In genomic region chr1:82150219-82151128, GRCm38 (mm10) we compare ENCODE assay signal across 8 mouse cellular contexts.
A peak's percentile ranks its signal among the peaks of the same experiment; 100 is the strongest.
DNase-seq lines count a peak whose midpoint lies in the region; ATAC-seq and TF ChIP-seq lines count a peak whose summit lies in the region.

No protein-coding gene starts in this region.

- no peaks in the 10 kb centered on the region for H3K4me1 ChIP-seq in hindbrain, embryonic 16.5 days (ENCODE audit: control insufficient read depth, insufficient read depth, low read depth, low read length)
- H3K4me1 ChIP-seq in small intestine, adult 2 months (ENCODE audit: control insufficient read depth, insufficient read depth, insufficient read length, low read length), result peaks cover 6% of the 10 kb centered on the region; the same call in 1 of the 2 replicates

- no peak overlapping the region for H3K4me2 ChIP-seq in hindbrain, embryonic 16.5 days (ENCODE audit: low read length)

- intact Hi-C loops in gastrocnemius, postnatal 36 days (cut with DNase I), result no loop called here

- no peak for TF ChIP-seq CTCF in small intestine, adult 2 months (IDR thresholded peaks at IDR 0.05; ENCODE audit: extremely low read depth, insufficient read length, insufficient replicate concordance, low read depth, low read length)

- H3K9ac ChIP-seq in hindbrain, embryonic 16.5 days (ENCODE audit: low read depth, low read length), result no peak overlapping the region

- H3K9me3 ChIP-seq in hindbrain, embryonic 16.5 days (ENCODE audit: control insufficient read depth, low read length), result no peaks in the 10 kb centered on the region

- no peak overlapping the region for H3K27ac ChIP-seq in hindbrain, embryonic 16.5 days (ENCODE audit: low read depth, low read length)
- peak overlapping the region; percentile 4; the same call in 1 of the 2 replicates for H3K27ac ChIP-seq in small intestine, adult 2 months (ENCODE audit: insufficient read depth, low read depth, low read length)

- no peak overlapping the region for H3K4me3 ChIP-seq in hindbrain, embryonic 16.5 days (ENCODE audit: low read length)
- no peak overlapping the region for H3K4me3 ChIP-seq in small intestine, adult 2 months (ENCODE audit: low read depth, low read length)

- peak; percentile 80 for DNase-seq in adrenal gland, postnatal 10 days
- peak; percentile 12 to 18 for DNase-seq in gastrocnemius, postnatal 36 days
- peak; percentile 28 to 39 for DNase-seq in layer of hippocampus, postnatal 14 days (ENCODE audit: low spot score in 2 of 2)
- peak; percentile 89 for DNase-seq in lung, postnatal 36 days
- no peak for DNase-seq in thymus, postnatal 36 days

- H3K27me3 ChIP-seq in hindbrain, embryonic 16.5 days (replicated peaks; ENCODE audit: control insufficient read depth, insufficient read depth, low read length), result no peaks in the 10 kb centered on the region
- no peaks in the 10 kb centered on the region for H3K27me3 ChIP-seq in small intestine, adult 2 months (ENCODE audit: control insufficient read depth, insufficient read depth, low read length)

- H3K36me3 ChIP-seq in hindbrain, embryonic 16.5 days (ENCODE audit: control insufficient read depth, insufficient read depth, low read length), result no peaks in the 10 kb centered on the region
- H3K36me3 ChIP-seq in small intestine, adult 2 months (ENCODE audit: control insufficient read depth, insufficient read depth, low read length), result no peaks in the 10 kb centered on the region

- peak; percentile 47; the same call in 1 of the 2 replicates for ATAC-seq in common myeloid progenitor, adult 5-6 weeks (replicated peaks; ENCODE audit: low read depth, poor library complexity, severe bottlenecking)
- ATAC-seq in hindbrain, embryonic 16.5 days, result peak; percentile 94

- WGBS in hindbrain, embryonic 16.5 days, result 41% methylated on average over 13 of the region's 13 CpGs
- WGBS in small intestine, adult 2 months, result 38% methylated on average over 13 of the region's 13 CpGs

- no peak for TF ChIP-seq POLR2A in small intestine, adult 2 months (IDR thresholded peaks at IDR 0.05; ENCODE audit: low read depth, low read length)

Comparison
In these comparisons a context has a peak if more than half of its experiments do, and no peak if none do; other contexts are left out.
1. DNase-seq: peak in adrenal gland, postnatal 10 days (single experiment), gastrocnemius, postnatal 36 days (2 of 2), layer of hippocampus, postnatal 14 days (2 of 2) and lung, postnatal 36 days (single experiment); none in thymus, postnatal 36 days (0 of 2).